Comparison of ENCODE assay signal across 9 mouse cellular contexts in genomic region chr8:12607223-12607622, GRCm38 (mm10). TPM values are rescaled to one million over a fixed set of nuclear protein-coding genes. Genes with fewer than 3 reads are reported as not detected.
DNase-seq lines count a peak whose midpoint lies in the region; ATAC-seq and TF ChIP-seq lines count a peak whose summit lies in the region.
"Had no signal": no experiment of that assay in that cellular context is flagged by ENCODE, and none has a peak within 500 bp of the region (broad histone marks: within the 10 kb centered on the region; RNA-seq: fewer than 3 reads in every experiment).

No protein-coding gene starts in this region.

- peak; percentile 96 for TF ChIP-seq CTCF in Patski (IDR thresholded peaks at IDR 0.05)
- TF ChIP-seq CTCF in forebrain, postnatal 0 days (IDR thresholded peaks at IDR 0.05; ENCODE audit: low read depth), result peak; percentile 97

- H3K27ac ChIP-seq in forebrain, postnatal 0 days (ENCODE audit: low read depth, low read length), result no peak overlapping the region

- in situ Hi-C loops in Patski (cut with MboI; ENCODE audit: low pct_unique_long_range_greater_than_20kb), result loop anchor here (5.0 kb wide), 2 partner anchors 35 to 70 kb away; partner anchors contain the start of gene Spaca7

- ATAC-seq in Patski, result peak; percentile 24
- peak; percentile 76 for ATAC-seq in forebrain, postnatal 0 days
- ATAC-seq in megakaryocyte, adult 5-6 weeks (ENCODE audit: poor library complexity, severe bottlenecking), result peak; percentile 84

- H3K9ac ChIP-seq in forebrain, postnatal 0 days, result no peak overlapping the region

- no peak overlapping the region for H3K4me3 ChIP-seq in forebrain, postnatal 0 days (ENCODE audit: low read depth, low read length)

- H3K36me3 ChIP-seq in forebrain, postnatal 0 days (ENCODE audit: insufficient read depth), result no peaks in the 10 kb centered on the region

- no peak for DNase-seq in Patski (ENCODE audit: low read depth, low spot score)
- DNase-seq in cerebellum, adult 18-20 months, result peak; percentile 71 to 76
- DNase-seq in forebrain, postnatal 0 days, result peak; percentile 78
- peak; percentile 41 for DNase-seq in hindlimb bud, embryonic 11.5 days (ENCODE audit: extremely low spot score, low read depth, low spot score)
- peak; percentile 76 to 78 for DNase-seq in layer of hippocampus, postnatal 36 days
- DNase-seq in right cerebral cortex, postnatal 10 days (ENCODE audit: low spot score in 2 of 2), result peak; percentile 72 to 86
- peak; percentile 78 for DNase-seq in urinary bladder, postnatal 14 days (ENCODE audit: low spot score)

- H3K27me3 ChIP-seq in Patski, result no peaks in the 10 kb centered on the region
- H3K27me3 ChIP-seq in forebrain, postnatal 0 days (ENCODE audit: insufficient read depth, low read length), result no peaks in the 10 kb centered on the region; the same call in 1 of the 2 replicates

- CTCF ChIA-PET in Patski (lab: Charles Lee), result interaction anchor here (1.3 to 1.7 kb wide), 3 partner anchors 16 to 650 kb away, joined by 3 to 4 read pairs (median 3); no protein-coding TSS in a partner anchor

- no peak overlapping the region for H3K4me2 ChIP-seq in forebrain, postnatal 0 days (ENCODE audit: low read depth)

- WGBS in forebrain, postnatal 0 days, result 23% methylated on average over 6 of the region's 6 CpGs

- POLR2A ChIA-PET in Patski (lab: Charles Lee), result no interaction called here

- no peaks in the 10 kb centered on the region for H3K9me3 ChIP-seq in forebrain, postnatal 0 days (ENCODE audit: low read length)

- no peaks in the 10 kb centered on the region for H3K4me1 ChIP-seq in forebrain, postnatal 0 days (ENCODE audit: insufficient read depth)

RNA-seq across cellular contexts. Expression of gene Spaca7, which starts 34.4 kb away (rescaled TPM):
- polyA plus RNA-seq in Patski (2021), result 12.9 TPM
- not detected in 2 replicates for total RNA-seq in forebrain, postnatal 0 days (2014; rRNA removed)
- not detected in 2 replicates for polyA plus RNA-seq in forebrain, postnatal 0 days (2015; fragmentation: Nextera tagmentation; extraction: Ambion mirVana)
- total RNA-seq in layer of hippocampus, postnatal 36 days (2021), result not detected
- not detected in 2 replicates for total RNA-seq in megakaryocyte, adult 5-6 weeks (2015)
- not detected in 2 replicates for total RNA-seq in megakaryocyte, adult 5-6 weeks (2017)
- polyA plus RNA-seq: liver, embryonic 16.5 days had no signal

Comparison
In these comparisons a context has a peak if more than half of its experiments do, and no peak if none do; other contexts are left out.
1. ATAC-seq: peak in every context shown above with its lines; median percentile 84 in megakaryocyte, adult 5-6 weeks; 76 in forebrain, postnatal 0 days; 24 in Patski.